Mouse (Mus musculus) WW6 (cell line): Measurements from ENCODE around the gene Espn.

Source experiments
- DNase-seq: peaks from one replicate; pipeline ENCODE4 v3.0.0-alpha.2; 2013; ENCODE audit warnings: low read depth, low spot score

Gene Espn

DNA sequence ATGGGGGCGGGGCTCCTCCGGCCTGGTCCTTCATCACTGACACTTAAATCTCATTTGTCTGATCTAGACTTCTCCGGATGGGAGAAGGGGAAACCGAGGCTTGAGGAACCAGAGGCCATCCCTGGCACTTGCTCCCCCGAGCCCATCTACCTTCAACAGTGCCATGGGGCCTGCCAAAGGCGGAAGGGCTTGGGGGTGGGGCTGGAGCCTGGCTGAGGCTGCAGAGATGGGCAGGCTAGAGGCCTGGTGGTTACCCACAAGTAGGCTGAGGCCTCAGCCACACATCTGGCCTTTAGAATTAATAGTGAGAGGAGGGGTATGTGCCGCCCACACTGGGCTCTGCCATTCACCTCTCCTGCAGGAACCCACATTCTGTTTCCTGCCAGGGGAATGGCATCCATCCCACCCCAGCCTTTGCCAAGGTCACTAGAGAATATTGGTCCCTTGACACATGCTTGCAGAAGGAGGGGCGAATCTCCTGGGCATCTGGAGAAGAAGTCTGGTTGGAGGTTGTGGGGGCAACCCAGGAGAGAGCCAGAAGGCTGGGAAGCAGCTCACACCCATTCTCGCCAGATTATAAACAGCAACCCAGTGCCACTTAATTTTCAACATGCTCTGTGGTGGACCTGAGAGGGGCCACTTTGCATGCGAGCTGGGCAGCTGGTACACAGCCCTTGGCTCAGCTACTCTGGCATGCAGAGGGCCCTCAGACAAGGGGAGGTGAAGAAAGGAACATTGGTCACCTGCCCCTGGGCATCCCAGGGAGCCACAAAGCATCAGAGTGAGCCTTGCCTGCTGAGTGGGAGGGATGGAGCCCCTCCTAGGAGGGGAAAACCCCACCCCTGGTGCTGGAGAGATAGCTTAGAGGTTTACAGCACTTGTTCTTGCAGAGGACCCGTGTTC is 81.4 kb downstream of the Espn start:
- DNase-seq = no peak
